Comparison of ENCODE assay signal across 24 mouse cellular contexts in genomic region chr13:104692710-104693109, GRCm38 (mm10).
DNase-seq lines count a peak whose midpoint lies in the region; ATAC-seq and TF ChIP-seq lines count a peak whose summit lies in the region.
"Had no signal": no experiment of that assay in that cellular context is flagged by ENCODE, and none has a peak within 500 bp of the region (broad histone marks: within the 10 kb centered on the region; RNA-seq: fewer than 3 reads in every experiment).

No protein-coding gene starts in this region.

- no peak overlapping the region for H3K4me2 ChIP-seq in heart, embryonic 12.5 days
- H3K4me2 ChIP-seq in forebrain, embryonic 15.5 days (replicated peaks): no peak overlapping the region
- H3K4me2 ChIP-seq: limb, embryonic 15.5 days; lung, embryonic 14.5 days had no signal

- H3K9me3 ChIP-seq in heart, embryonic 12.5 days (replicated peaks): no peaks in the 10 kb centered on the region
- H3K9me3 ChIP-seq in forebrain, embryonic 15.5 days: no peaks in the 10 kb centered on the region
- H3K9me3 ChIP-seq: hindbrain, embryonic 10.5 days; limb, embryonic 15.5 days; megakaryocyte, embryonic 14.5 days had no signal

- peak; percentile 36 for DNase-seq in cerebellum, adult 9-10 months
- no peak for DNase-seq in cerebellum, adult 11 months
- DNase-seq in heart, postnatal 10 days: peak; percentile 51 to 64
- no peak for DNase-seq in ovary, postnatal 14 days (ENCODE audit: low spot score)
- DNase-seq in ovary, adult 18-20 months (ENCODE audit: low spot score): no peak
- DNase-seq: adrenal gland, postnatal 25 days; cerebellum, adult 9-11 months; gastrocnemius, postnatal 25 days; kidney, adult 9 months; kidney, postnatal 14 days; layer of hippocampus, postnatal 36 days; lung, embryonic 14.5 days; midbrain, embryonic 14.5 days; retina, postnatal 1 day; right cerebral cortex, postnatal 25 days had no signal

- H3K36me3 ChIP-seq in heart, embryonic 12.5 days: no peaks in the 10 kb centered on the region
- H3K36me3 ChIP-seq in forebrain, embryonic 15.5 days: no peaks in the 10 kb centered on the region
- H3K36me3 ChIP-seq: hindbrain, embryonic 10.5 days; limb, embryonic 15.5 days had no signal

- WGBS in heart, embryonic 12.5 days: 64% methylated on average over 3 of the region's 3 CpGs
- 88% methylated on average over 3 of the region's 3 CpGs for WGBS in forebrain, embryonic 15.5 days

- no peak overlapping the region for H3K9ac ChIP-seq in heart, embryonic 12.5 days
- no peak overlapping the region for H3K9ac ChIP-seq in forebrain, embryonic 15.5 days (replicated peaks)
- H3K9ac ChIP-seq: limb, embryonic 15.5 days; liver, embryonic 14.5 days; lung, embryonic 14.5 days had no signal

- peak; percentile 24; the same call in 1 of the 2 replicates for TF ChIP-seq POLR2A in embryonic fibroblast, embryonic 13.5 days (IDR thresholded peaks at IDR 0.05; ENCODE audit: low read depth, low read length)

- peaks cover 18% of the 10 kb centered on the region for H3K4me1 ChIP-seq in embryonic fibroblast, embryonic 13.5 days (ENCODE audit: control insufficient read depth, insufficient read depth, low read length)
- peaks cover 26% of the 10 kb centered on the region for H3K4me1 ChIP-seq in heart, embryonic 12.5 days (replicated peaks)
- peaks cover 17% of the 10 kb centered on the region for H3K4me1 ChIP-seq in forebrain, embryonic 15.5 days
- H3K4me1 ChIP-seq: hindbrain, embryonic 10.5 days had no signal

- H3K4me3 ChIP-seq in embryonic fibroblast, embryonic 13.5 days (ENCODE audit: insufficient read depth, low read length): no peak overlapping the region
- no peak overlapping the region for H3K4me3 ChIP-seq in heart, embryonic 12.5 days
- no peak overlapping the region for H3K4me3 ChIP-seq in forebrain, embryonic 15.5 days
- H3K4me3 ChIP-seq: hindbrain, embryonic 10.5 days; limb, embryonic 15.5 days; megakaryocyte, embryonic 14.5 days had no signal

- ATAC-seq in heart, embryonic 12.5 days (ENCODE audit: insufficient number of reproducible peaks, low FRiP score): no peak
- no peak for ATAC-seq in forebrain, embryonic 15.5 days (replicated peaks)
- ATAC-seq: hindbrain, embryonic 16.5 days; intestine, embryonic 16.5 days had no signal

- intact Hi-C loops in heart, postnatal 10 days (cut with DNase I): no loop called here

- peak overlapping the region; percentile 99 for H3K27ac ChIP-seq in embryonic fibroblast, embryonic 13.5 days (ENCODE audit: insufficient read depth, low read length)
- H3K27ac ChIP-seq in heart, embryonic 12.5 days (ENCODE audit: poor library complexity, severe bottlenecking): peak overlapping the region; percentile 70
- no peak overlapping the region for H3K27ac ChIP-seq in forebrain, embryonic 15.5 days (replicated peaks)
- H3K27ac ChIP-seq: hindbrain, embryonic 10.5 days; limb, embryonic 15.5 days; liver, embryonic 14.5 days had no signal

- no peaks in the 10 kb centered on the region for H3K27me3 ChIP-seq in heart, embryonic 12.5 days (replicated peaks)
- H3K27me3 ChIP-seq in forebrain, embryonic 15.5 days: no peaks in the 10 kb centered on the region
- H3K27me3 ChIP-seq: limb, embryonic 15.5 days; megakaryocyte, embryonic 14.5 days had no signal

- TF ChIP-seq CTCF in embryonic fibroblast, embryonic 13.5 days (IDR thresholded peaks at IDR 0.05; ENCODE audit: borderline replicate concordance, insufficient read depth, low read length): no peak

Comparison
In these comparisons a context has a peak if more than half of its experiments do, and no peak if none do; other contexts are left out.
1. DNase-seq: peak in cerebellum, adult 9-10 months (single experiment) and heart, postnatal 10 days (2 of 2); none in cerebellum, adult 11 months (single experiment), ovary, postnatal 14 days (single experiment) and ovary, adult 18-20 months (single experiment).